In genomic region chr2:122361181-122361580, GRCm38 (mm10) we compare ENCODE assay signal across 27 mouse cellular contexts. TPM values are rescaled to one million over a fixed set of nuclear protein-coding genes. Genes with fewer than 3 reads are reported as not detected.
DNase-seq lines count a peak whose midpoint lies in the region; ATAC-seq and TF ChIP-seq lines count a peak whose summit lies in the region.
"Had no signal": no experiment of that assay in that cellular context is flagged by ENCODE, and none has a peak within 500 bp of the region (broad histone marks: within the 10 kb centered on the region; RNA-seq: fewer than 3 reads in every experiment).

No protein-coding gene starts in this region.

- no peaks in the 10 kb centered on the region for H3K36me3 ChIP-seq in ES-Bruce4 (ENCODE audit: control insufficient read depth, insufficient read depth, low read length, poor library complexity, severe bottlenecking)
- H3K36me3 ChIP-seq: intestine, embryonic 15.5 days had no signal

- peak; percentile 45 for ATAC-seq in inflammation-experienced regulatory T-cells, adult 6 months
- ATAC-seq: forebrain, embryonic 16.5 days; midbrain, embryonic 15.5 days had no signal

- WGBS in cerebellum, adult 2 months, result 19% methylated on average over 6 of the region's 6 CpGs

- no peak overlapping the region for H3K9ac ChIP-seq in ES-Bruce4 (ENCODE audit: low read depth, poor library complexity, severe bottlenecking)
- H3K9ac ChIP-seq: heart, embryonic 13.5 days; hindbrain, embryonic 15.5 days; intestine, embryonic 15.5 days; limb, embryonic 12.5 days; midbrain, embryonic 15.5 days; neural tube, embryonic 13.5 days had no signal

- peaks cover 73% of the 10 kb centered on the region for H3K4me1 ChIP-seq in cerebellum, adult 2 months (ENCODE audit: control insufficient read depth, insufficient read depth, low read length)
- peaks cover 4% of the 10 kb centered on the region for H3K4me1 ChIP-seq in ES-Bruce4 (ENCODE audit: control insufficient read depth, insufficient read depth, low read length)

- no peaks in the 10 kb centered on the region for H3K9me3 ChIP-seq in ES-Bruce4 (replicated peaks; ENCODE audit: control insufficient read depth, insufficient read depth, low read length, poor library complexity, severe bottlenecking)
- H3K9me3 ChIP-seq: embryonic facial prominence, embryonic 10.5 days; hindbrain, embryonic 15.5 days; intestine, embryonic 15.5 days; limb, embryonic 12.5 days; midbrain, embryonic 15.5 days; neural tube, embryonic 13.5 days had no signal

- TF ChIP-seq CTCF in cerebellum, adult 2 months (IDR thresholded peaks at IDR 0.05; ENCODE audit: borderline replicate concordance, insufficient read depth, low read depth, low read length), result no peak
- no peak for TF ChIP-seq CTCF in ES-Bruce4 (IDR thresholded peaks at IDR 0.05; ENCODE audit: low read depth, low read length)

- no peak overlapping the region for H3K4me3 ChIP-seq in cerebellum, adult 2 months (replicated peaks; ENCODE audit: insufficient read depth, low read depth, low read length)
- H3K4me3 ChIP-seq in ES-Bruce4 (ENCODE audit: low read depth, low read length), result no peak overlapping the region
- H3K4me3 ChIP-seq: embryonic facial prominence, embryonic 10.5 days; heart, adult 2 months; heart, embryonic 13.5 days; hindbrain, embryonic 15.5 days; intestine, embryonic 15.5 days; limb, embryonic 12.5 days; midbrain, embryonic 15.5 days; neural tube, embryonic 13.5 days had no signal

- DNase-seq in cerebellum, adult 2 months, result peak; percentile 13 to 32
- DNase-seq in cerebellum, adult 11-12 months, result no peak
- DNase-seq in A20 (ENCODE audit: low read depth, low spot score), result peak; percentile 42
- DNase-seq in urinary bladder, adult 2 months (ENCODE audit: low spot score), result no peak
- no peak for DNase-seq in lung, postnatal 14 days
- no peak for DNase-seq in lung, postnatal 25 days (ENCODE audit: low spot score)
- DNase-seq: gastrocnemius, postnatal 25 days; heart, adult 2 months; heart, postnatal 14 days; kidney, postnatal 25 days; layer of hippocampus, postnatal 36 days; lung, adult 18-20 months; lung, postnatal 10 days had no signal

- TF ChIP-seq EP300 in ES-Bruce4 (IDR thresholded peaks at IDR 0.05; ENCODE audit: insufficient read depth, low read depth, low read length), result no peak

- TF ChIP-seq POLR2A in cerebellum, adult 2 months (IDR thresholded peaks at IDR 0.05; ENCODE audit: borderline replicate concordance, insufficient read depth, low read length), result no peak
- no peak for TF ChIP-seq POLR2A in ES-Bruce4 (IDR thresholded peaks at IDR 0.05; ENCODE audit: insufficient read depth, low read length)

- H3K27ac ChIP-seq in cerebellum, adult 2 months (ENCODE audit: insufficient read depth, low read length), result peak overlapping the region; percentile 79
- 0 out of 2 replicates have a peak overlapping the region, but pooled peaks have one; percentile 18 for H3K27ac ChIP-seq in ES-Bruce4 (ENCODE audit: insufficient read depth, low read length)
- H3K27ac ChIP-seq: heart, adult 2 months; heart, embryonic 13.5 days; hindbrain, embryonic 15.5 days; midbrain, embryonic 15.5 days; neural tube, embryonic 13.5 days; stomach, postnatal 0 days had no signal

- H3K27me3 ChIP-seq in cerebellum, adult 2 months (ENCODE audit: control insufficient read depth, insufficient read depth, low read length), result no peaks in the 10 kb centered on the region
- H3K27me3 ChIP-seq in ES-Bruce4 (ENCODE audit: control insufficient read depth, insufficient read depth, low read length, poor library complexity, severe bottlenecking), result no peaks in the 10 kb centered on the region
- H3K27me3 ChIP-seq: heart, embryonic 13.5 days; hindbrain, embryonic 15.5 days; intestine, embryonic 15.5 days; limb, embryonic 12.5 days; midbrain, embryonic 15.5 days; neural tube, embryonic 13.5 days had no signal

RNA-seq across cellular contexts. Expression of gene Shf, which starts 7.8 kb away (rescaled TPM):
- 344 and 410 TPM in 2 replicates for polyA plus RNA-seq in cerebellum, adult 2 months (2012; rRNA removed)
- 3.7 and 6.0 TPM in 2 replicates for polyA plus RNA-seq in ES-Bruce4 (2011; ENCODE audit: insufficient read depth, insufficient read length, low read depth, missing spikeins)
- under 1 TPM in 1 of 3 experiments, not detected in 2; 0.39 TPM for polyA plus RNA-seq in inflammation-experienced regulatory T-cells, adult 6 months (2017; shearing (Covaris generic))
- polyA plus RNA-seq in urinary bladder, adult 2 months (2012; rRNA removed), result 8.2 TPM in 2 replicates

RNA-seq across cellular contexts. Expression of gene Duox1, which starts 45.7 kb away (rescaled TPM):
- polyA plus RNA-seq in cerebellum, adult 2 months (2012; rRNA removed), result 0.05 TPM in 2 replicates
- not detected in 2 replicates for polyA plus RNA-seq in ES-Bruce4 (2011; ENCODE audit: insufficient read depth, insufficient read length, low read depth, missing spikeins)
- polyA plus RNA-seq in inflammation-experienced regulatory T-cells, adult 6 months (2017; shearing (Covaris generic)), result not detected
- 5.3 and 6.8 TPM in 2 replicates for polyA plus RNA-seq in urinary bladder, adult 2 months (2012; rRNA removed)
- polyA plus RNA-seq: cortical plate, adult 2 months; heart, embryonic 13.5 days; kidney, embryonic 14.5 days had no signal

RNA-seq across cellular contexts. Expression of gene Duoxa1, which starts 47.7 kb away (rescaled TPM):
- 0.19 TPM in 1 of 2 replicates, not detected in the other for polyA plus RNA-seq in cerebellum, adult 2 months (2012; rRNA removed)
- not detected in 2 replicates for polyA plus RNA-seq in ES-Bruce4 (2011; ENCODE audit: insufficient read depth, insufficient read length, low read depth, missing spikeins)
- not detected for polyA plus RNA-seq in inflammation-experienced regulatory T-cells, adult 6 months (2017; shearing (Covaris generic))
- polyA plus RNA-seq in urinary bladder, adult 2 months (2012; rRNA removed), result 22.8 and 26.6 TPM in 2 replicates
- polyA plus RNA-seq: forebrain, embryonic 16.5 days; intestine, embryonic 15.5 days; kidney, embryonic 14.5 days; liver, embryonic 11.5 days; neural tube, embryonic 13.5 days had no signal

Comparison
In these comparisons a context has a peak if more than half of its experiments do, and no peak if none do; other contexts are left out.
1. DNase-seq: peak in cerebellum, adult 2 months (2 of 2) and A20 (single experiment); none in cerebellum, adult 11-12 months (single experiment), urinary bladder, adult 2 months (single experiment), lung, postnatal 14 days (single experiment) and lung, postnatal 25 days (single experiment).
2. RNA of gene Shf, which starts 7.8 kb away (polyA plus RNA-seq): 344 to 410 TPM in cerebellum, adult 2 months; 8.2 TPM in urinary bladder, adult 2 months, 3.7 to 6.0 TPM in ES-Bruce4 and 0.39 TPM in inflammation-experienced regulatory T-cells, adult 6 months; every median in the first group is over 10 times any median in the second.
3. RNA of gene Duoxa1, which starts 47.7 kb away (polyA plus RNA-seq): 22.8 to 26.6 TPM in urinary bladder, adult 2 months; 0.19 TPM in cerebellum, adult 2 months, not detected in ES-Bruce4 and not detected in inflammation-experienced regulatory T-cells, adult 6 months; every median in the first group is over 10 times any median in the second.